Comparison of ENCODE assay signal across 19 mouse cellular contexts in the genomic region with DNA sequence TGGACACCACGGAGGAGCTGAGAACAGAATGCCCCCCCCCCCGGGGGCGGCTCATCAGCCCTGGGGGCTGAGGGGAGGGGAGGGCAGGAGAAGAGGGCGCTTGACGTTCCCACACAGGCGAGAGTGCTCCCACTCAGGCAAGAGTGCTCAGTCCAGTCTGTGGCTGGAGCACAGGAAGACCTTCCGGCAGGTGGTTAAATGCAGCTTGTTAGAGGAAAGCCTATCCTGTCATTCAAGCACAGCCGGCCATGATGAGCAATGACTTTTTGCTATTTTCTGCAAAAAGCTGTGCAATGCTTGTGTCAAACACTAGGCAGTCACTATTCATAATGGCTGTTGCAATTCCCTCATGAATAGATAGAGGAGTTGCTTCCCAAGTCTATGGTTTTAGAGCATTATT.
"Had no signal": no experiment of that assay in that cellular context is flagged by ENCODE, and none has a peak within 500 bp of the region (broad histone marks: within the 10 kb centered on the region; RNA-seq: fewer than 3 reads in every experiment).

No protein-coding gene starts in this region.

- H3K27ac ChIP-seq: liver, embryonic 12.5 days; liver, embryonic 14.5 days; midbrain, embryonic 13.5 days; neural tube, embryonic 13.5 days; neural tube, embryonic 15.5 days had no signal

- DNase-seq: lung, adult 18-20 months; lung, embryonic 14.5 days; lung, postnatal 14 days; lung, postnatal 4 days; retina, postnatal 1 day; right cerebral cortex, adult 18-20 months; right cerebral cortex, postnatal 25 days; right cerebral cortex, postnatal 4 days; spleen, adult 18-20 months; thymus, postnatal 25 days had no signal

- H3K4me3 ChIP-seq: liver, embryonic 12.5 days; megakaryocyte, embryonic 14.5 days; midbrain, embryonic 13.5 days; myocyte; neural tube, embryonic 13.5 days; neural tube, embryonic 15.5 days had no signal

- ATAC-seq: liver, embryonic 12.5 days; lung, postnatal 0 days; midbrain, embryonic 13.5 days; midbrain, embryonic 16.5 days had no signal
